Mouse (Mus musculus) heart, adult 8-10 months (tissue): Measurements from ENCODE around the gene Naa80. TPM values are rescaled to one million over a fixed set of nuclear protein-coding genes. Genes with fewer than 3 reads are reported as not detected.

Source experiments
- total RNA-seq, 4 experiments: library from RNA; stranded (reverse); gene quantifications; 2 replicates each; pipeline ENCODE4 v1.2.4; 2022

Gene Naa80
- total RNA-seq, 4 experiments from 2014 or later, result 18.8 to 24.3 (median 21.1) TPM

Other genes with a start within 250 kb of the Naa80 start
- 10 to 100 TPM; 17.3 to 24.0 (median 19.9) TPM for gene Hemk1, start 240.5 kb upstream of the Naa80 start, total RNA-seq
- 10 to 100 TPM in 1 of 4 experiments, 1 to 10 TPM in 3; 5.6 to 10.3 (median 6.4) TPM for gene 6430571L13Rik, start 238.3 kb upstream of the Naa80 start, total RNA-seq
- gene Cacna2d2, start 179.3 kb upstream of the Naa80 start, total RNA-seq, result 10 to 100 TPM; 10.4 to 18.4 (median 12.3) TPM
- 10 to 100 TPM; 21.2 to 25.6 (median 22.2) TPM for gene Tmem115, start 44.9 kb upstream of the Naa80 start, total RNA-seq
- 1 to 10 TPM; 5.1 to 6.3 (median 5.4) TPM for gene Cyb561d2, start 36.7 kb upstream of the Naa80 start, total RNA-seq
- 10 to 100 TPM; 18.4 to 22.6 (median 21.2) TPM for gene Nprl2, start 36.7 kb upstream of the Naa80 start, total RNA-seq
- under 1 TPM in 2 of 4 experiments, not detected in 2; 0.35 to 0.40 TPM for gene Zmynd10, start 31.6 kb upstream of the Naa80 start, total RNA-seq
- gene Rassf1, start 27.3 kb upstream of the Naa80 start, total RNA-seq, result 10 to 100 TPM; 12.9 to 14.9 (median 14.4) TPM
- gene Tusc2, start 15.6 kb upstream of the Naa80 start, total RNA-seq, result 10 to 100 TPM; 40.0 to 46.9 (median 40.2) TPM
- 10 to 100 TPM; 31.2 to 45.8 (median 40.6) TPM for gene Hyal2, start 10.9 kb upstream of the Naa80 start, total RNA-seq
- gene Hyal1, start 2.0 kb upstream of the Naa80 start, total RNA-seq, result 1 to 10 TPM; 4.6 to 6.6 (median 5.1) TPM
- under 1 TPM; 0.20 to 0.72 (median 0.25) TPM for gene Hyal3, start 1.9 kb downstream of the Naa80 start, total RNA-seq
- 10 to 100 TPM; 43.7 to 58.2 (median 47.5) TPM for gene Ifrd2, start 8.8 kb downstream of the Naa80 start, total RNA-seq
- gene Sema3b, start 30.3 kb downstream of the Naa80 start, total RNA-seq, result 10 to 100 TPM; 21.1 to 33.0 (median 24.2) TPM
- gene Gnai2, start 56.5 kb downstream of the Naa80 start, total RNA-seq, result 100 to 1,000 TPM; 227 to 299 (median 259) TPM
- gene Slc38a3, start 90.6 kb downstream of the Naa80 start, total RNA-seq, result 10 to 100 TPM; 62.8 to 91.0 (median 81.6) TPM
- not detected for gene Gnat1, start 100.8 kb downstream of the Naa80 start, total RNA-seq
- gene Sema3f, start 131.6 kb downstream of the Naa80 start, total RNA-seq, result 10 to 100 TPM; 11.9 to 16.5 (median 14.3) TPM
- 10 to 100 TPM; 34.0 to 45.4 (median 39.7) TPM for gene Rbm5, start 192.1 kb downstream of the Naa80 start, total RNA-seq